Mouse (Mus musculus) C2C12 (cell line): Measurements from ENCODE around the gene Ephb4. TPM values are rescaled to one million over a fixed set of nuclear protein-coding genes. Genes with fewer than 3 reads are reported as not detected.

Experiments
- H3K27me3 ChIP-seq: one replicate; pipeline ENCODE4 v1.6.1; 2011; ENCODE audit not compliant: control insufficient read depth, insufficient read depth, insufficient read length
- H3K36me3 ChIP-seq: one replicate; pipeline ENCODE4 v1.6.1; 2011; ENCODE audit not compliant: control insufficient read depth, insufficient read depth
- H3K4me3 ChIP-seq: one replicate; pipeline ENCODE4 v1.5.1; 2011; ENCODE audit warnings: mild to moderate bottlenecking, control low read depth; ENCODE audit not compliant: poor library complexity, insufficient read depth, severe bottlenecking
- H3K79me2 ChIP-seq: one replicate; pipeline ENCODE4 v1.6.1; 2011; ENCODE audit not compliant: control insufficient read depth, insufficient read depth
- H3K79me3 ChIP-seq: one replicate; pipeline ENCODE4 v1.6.1; 2011; ENCODE audit warnings: low read depth, control low read depth
- H3ac ChIP-seq: one replicate; pipeline ENCODE3; 2011; ENCODE audit warnings: low read depth; ENCODE audit not compliant: control insufficient read depth, insufficient read length
- CEBPB ChIP-seq: IDR thresholded peaks from one replicate; pipeline ENCODE4 v1.6.1; 2011; ENCODE audit warnings: low read depth, mild to moderate bottlenecking, control low read depth, moderate library complexity
- CTCF ChIP-seq: IDR thresholded peaks from one replicate; pipeline ENCODE4 v1.5.1; 2011; ENCODE audit not compliant: control insufficient read depth, insufficient read depth, insufficient read length
- FOSL1 ChIP-seq: IDR thresholded peaks from one replicate; pipeline ENCODE4 v1.8.0; 2011; ENCODE audit warnings: mild to moderate bottlenecking, low read length; ENCODE audit not compliant: poor library complexity, insufficient read depth, severe bottlenecking
- MAX ChIP-seq: IDR thresholded peaks from one replicate; pipeline ENCODE4 v1.6.1; 2011; ENCODE audit warnings: mild to moderate bottlenecking, control low read depth
- MYOD1 ChIP-seq: IDR thresholded peaks from one replicate; pipeline ENCODE4 v1.6.1; 2011; ENCODE audit warnings: low read depth; ENCODE audit not compliant: control insufficient read depth, insufficient read length
- MYOG ChIP-seq: IDR thresholded peaks from one replicate; pipeline ENCODE4 v1.6.1; 2011; ENCODE audit not compliant: control insufficient read depth, insufficient read length; ENCODE audit errors: extremely low read depth
- USF1 ChIP-seq: IDR thresholded peaks from one replicate; pipeline ENCODE4 v1.6.1; 2011; ENCODE audit warnings: low read depth, mild to moderate bottlenecking, control low read depth, moderate library complexity
- polyA plus RNA-seq: library from polyadenylated mRNA; unstranded; fragments of >200 nt; fragmentation: generic; extraction: Trizol; gene quantifications from one replicate; pipeline ENCODE4 v1.2.1, GENCODE M21; 2012; ENCODE audit warnings: missing spikeins

The Ephb4 gene
- polyA plus RNA-seq, 1 experiment: 25.2 TPM

DNA sequence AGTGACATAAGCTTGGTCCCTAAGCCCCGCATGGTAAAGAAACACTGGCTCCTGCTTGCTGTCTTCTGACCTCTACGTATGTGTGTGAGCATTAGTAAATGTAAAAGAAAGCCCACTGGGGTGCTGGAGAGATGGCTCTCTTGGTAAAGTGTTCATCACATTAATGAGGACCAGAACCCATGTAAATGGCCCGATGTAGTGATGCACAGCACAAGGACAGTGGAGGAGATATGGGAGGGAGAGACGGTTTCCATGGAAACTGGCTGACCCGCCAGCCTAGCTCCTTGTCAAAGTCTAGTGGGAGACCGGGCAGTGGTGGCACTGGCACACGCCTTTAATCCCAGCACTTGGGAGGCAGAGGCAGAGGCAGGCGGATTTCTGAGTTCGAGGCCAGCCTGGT, 26.8 kb downstream of the Ephb4 start:
- H3K27me3 ChIP-seq: no peaks in the 10 kb centered on the region
- no peaks in the 10 kb centered on the region for H3K79me3 ChIP-seq
- H3K36me3 ChIP-seq: peaks cover 34% of the 10 kb centered on the region
- H3ac ChIP-seq: no peak overlapping the region
- H3K79me2 ChIP-seq: no peaks in the 10 kb centered on the region
- TF ChIP-seq CTCF (no peak), MYOG (no peak), FOSL1 (no peak)
- no peak overlapping the region for H3K4me3 ChIP-seq

DNA sequence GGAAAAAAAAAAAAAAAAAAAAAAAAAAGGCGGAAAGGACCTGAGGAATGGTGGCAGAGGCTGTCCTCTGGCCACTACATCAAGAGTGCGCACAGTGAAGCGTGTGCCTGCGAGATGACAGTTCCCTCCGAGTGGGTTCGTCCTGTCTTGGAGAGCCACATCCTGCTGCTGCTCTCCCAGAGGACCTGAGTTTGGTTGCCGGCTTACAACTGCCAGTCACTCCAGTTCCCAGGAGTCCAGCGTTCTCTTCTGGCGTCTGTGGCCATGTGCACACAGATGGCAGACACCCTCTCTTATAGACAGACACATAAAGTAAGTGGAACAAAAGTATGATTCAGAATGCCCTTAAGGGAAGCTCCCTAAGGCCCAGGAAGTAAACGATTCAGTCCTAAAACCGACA, 27.3 kb downstream of the Ephb4 start:
- peaks cover 29% of the 10 kb centered on the region for H3K36me3 ChIP-seq
- H3K79me2 ChIP-seq: no peaks in the 10 kb centered on the region
- H3ac ChIP-seq: no peak overlapping the region
- no peaks in the 10 kb centered on the region for H3K27me3 ChIP-seq
- TF ChIP-seq MYOD1 (no peak), USF1 (no peak), CTCF (no peak), MAX (no peak), FOSL1 (no peak), CEBPB (no peak), MYOG (no peak)
- no peaks in the 10 kb centered on the region for H3K79me3 ChIP-seq
- no peak overlapping the region for H3K4me3 ChIP-seq

DNA sequence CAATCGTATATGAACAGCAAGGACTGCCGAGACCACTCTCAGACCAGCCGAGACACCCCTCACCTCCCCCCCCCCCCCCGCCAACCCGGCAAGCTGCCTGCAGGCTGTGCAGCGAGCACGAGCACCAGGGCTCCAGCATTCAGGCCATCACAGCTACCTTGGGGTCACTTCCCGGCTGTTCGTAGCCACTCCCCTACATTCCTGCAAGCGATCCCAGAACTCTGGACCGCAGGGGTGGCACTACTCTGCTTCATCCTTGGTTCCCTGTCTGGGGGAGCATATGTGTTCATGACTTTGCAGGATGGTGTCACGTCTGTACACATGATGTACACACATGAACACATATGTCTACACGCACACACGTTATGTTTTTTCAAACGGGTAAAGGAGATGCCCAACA, 27.7 kb downstream of the Ephb4 start:
- H3K79me2 ChIP-seq: no peaks in the 10 kb centered on the region
- peaks cover 2% of the 10 kb centered on the region for H3K27me3 ChIP-seq
- TF ChIP-seq USF1: no peak
- no peak for TF ChIP-seq MAX
- TF ChIP-seq MYOD1: no peak
- TF ChIP-seq CEBPB: no peak
- no peak for TF ChIP-seq CTCF
- no peak for TF ChIP-seq MYOG
- TF ChIP-seq FOSL1: no peak
- no peaks in the 10 kb centered on the region for H3K79me3 ChIP-seq
- no peak overlapping the region for H3K4me3 ChIP-seq
- no peak overlapping the region for H3ac ChIP-seq
- peaks cover 25% of the 10 kb centered on the region for H3K36me3 ChIP-seq

DNA sequence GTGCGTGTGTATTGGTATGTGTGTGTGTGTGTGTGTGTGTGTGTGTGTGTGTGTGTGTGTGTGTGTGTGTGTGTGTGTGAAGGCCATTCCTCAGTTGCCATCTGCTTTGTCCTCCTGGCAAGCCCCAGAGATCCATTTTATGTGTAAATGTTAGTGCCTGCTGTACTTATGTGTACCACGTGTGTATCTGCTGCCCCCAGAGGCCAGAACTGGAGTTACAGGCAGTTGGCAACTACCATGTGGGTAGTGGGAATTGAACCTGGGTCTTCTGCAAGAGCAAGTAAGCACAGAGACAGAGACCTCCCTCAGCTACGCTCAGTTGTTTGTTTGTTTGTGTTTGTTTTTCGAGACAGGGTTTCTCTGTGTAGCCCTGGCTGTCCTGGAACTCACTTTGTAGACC, 31.2 kb downstream of the Ephb4 start:
- no peaks in the 10 kb centered on the region for H3K79me3 ChIP-seq
- H3K36me3 ChIP-seq: no peaks in the 10 kb centered on the region
- no peak overlapping the region for H3ac ChIP-seq
- peaks cover 20% of the 10 kb centered on the region for H3K27me3 ChIP-seq
- TF ChIP-seq MAX (no peak), FOSL1 (no peak), CTCF (peak; percentile 62), USF1 (peak; percentile 47), MYOD1 (no peak), CEBPB (no peak)
- no peak overlapping the region for H3K4me3 ChIP-seq
- no peaks in the 10 kb centered on the region for H3K79me2 ChIP-seq

DNA sequence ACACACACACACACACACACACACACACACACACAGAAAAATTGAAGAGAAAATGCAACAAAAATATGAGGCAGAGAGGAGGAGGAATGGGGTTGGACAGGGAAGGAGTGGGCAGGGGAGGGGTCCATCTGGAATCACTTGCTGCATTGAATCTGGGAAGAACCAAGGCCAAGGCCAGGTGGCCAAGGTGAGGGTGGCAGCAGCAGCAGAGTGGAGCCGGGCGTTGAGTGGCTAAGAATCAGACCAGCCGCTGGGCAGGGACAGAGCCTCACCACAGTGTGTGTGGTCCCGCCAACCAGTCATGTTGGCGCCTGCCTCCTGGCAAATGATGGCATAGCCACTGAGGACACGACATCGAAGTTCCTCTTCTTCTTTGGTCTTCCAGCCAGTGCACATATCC, 33.5 kb downstream of the Ephb4 start:
- no peak for TF ChIP-seq MAX
- no peak for TF ChIP-seq USF1
- TF ChIP-seq CEBPB: no peak
- no peak overlapping the region for H3ac ChIP-seq

DNA sequence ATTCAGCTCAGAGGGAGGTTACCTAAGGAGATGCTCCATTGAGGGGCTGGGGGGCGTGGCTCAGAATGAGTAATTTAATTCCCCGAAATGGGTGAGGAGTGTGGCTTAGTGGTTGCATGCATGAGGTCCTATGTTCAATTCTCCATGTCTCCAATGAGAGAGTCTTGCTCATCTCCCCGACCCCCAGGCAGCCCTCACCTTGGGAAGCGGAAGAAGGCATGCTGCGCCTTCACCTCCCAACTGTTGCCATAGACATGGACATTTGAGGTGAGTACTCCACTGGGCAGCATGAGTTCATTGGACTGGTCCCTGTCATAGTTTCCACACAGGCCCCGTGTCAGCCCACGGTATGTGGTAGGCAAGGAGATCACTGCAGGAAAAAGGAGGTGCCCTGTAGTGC, 36.8 kb downstream of the Ephb4 start:
- Histone ChIP-seq H3K79me2 (no peaks in the 10 kb centered on the region), H3K36me3 (no peaks in the 10 kb centered on the region), H3ac (no peak overlapping the region), H3K79me3 (no peaks in the 10 kb centered on the region), H3K27me3 (peaks cover 42% of the 10 kb centered on the region), H3K4me3 (no peak overlapping the region)
- TF ChIP-seq FOSL1 (no peak), CEBPB (no peak), MYOG (no peak), USF1 (no peak), CTCF (no peak), MAX (no peak), MYOD1 (no peak)

More for the DNA sequence above, 33.5 kb downstream of the Ephb4 start:
- H3K27me3 ChIP-seq: peaks cover 30% of the 10 kb centered on the region
- H3K4me3 ChIP-seq: no peak overlapping the region
- H3K79me2 ChIP-seq: no peaks in the 10 kb centered on the region
- H3K79me3 ChIP-seq: no peaks in the 10 kb centered on the region
- no peaks in the 10 kb centered on the region for H3K36me3 ChIP-seq
